Mouse (Mus musculus) CH12.LX (cell line): ENCODE results near the gene Ppard. TPM values are rescaled to one million over a fixed set of nuclear protein-coding genes. Genes with fewer than 3 reads are reported as not detected.

ENCODE experiments used
- DNase-seq: peaks from one replicate; pipeline ENCODE4 v3.0.0-alpha.2; 2013; ENCODE audit errors: extremely low read depth
- H3K27ac ChIP-seq: 2 replicates; pipeline ENCODE4 v1.5.1; 2012; ENCODE audit warnings: low read depth, mild to moderate bottlenecking, control low read depth, moderate library complexity; ENCODE audit not compliant: insufficient read depth
- H3K27me3 ChIP-seq: replicated peaks from 2 replicates; pipeline ENCODE3; 2012; ENCODE audit warnings: inconsistent platforms
- H3K36me3 ChIP-seq, 2 experiments: replicated peaks in 1 of 2; 2 replicates each; pipeline versions ENCODE3 to v1.6.1; 2012; ENCODE audit warnings: inconsistent platforms in 1 of 2, low read length in 1 of 2, mild to moderate bottlenecking in 1 of 2, mixed read lengths in 1 of 2, moderate library complexity in 1 of 2; ENCODE audit not compliant: control insufficient read depth in 1 of 2, insufficient read depth in 1 of 2
- H3K4me1 ChIP-seq, 2 experiments: 2 replicates each; pipeline ENCODE4 v1.6.1; 2012; ENCODE audit warnings: inconsistent platforms in 1 of 2, moderate library complexity in 1 of 2; ENCODE audit not compliant: insufficient read depth in 2 of 2, control insufficient read depth in 1 of 2
- H3K4me2 ChIP-seq: 2 replicates; pipeline ENCODE4 v1.6.1; 2012; ENCODE audit warnings: low read depth, mild to moderate bottlenecking, control low read depth; ENCODE audit not compliant: poor library complexity, insufficient read depth, severe bottlenecking
- H3K4me3 ChIP-seq, 3 experiments: fragments of 150-350 bp in 1 of 3; sonication (generic) in 1 of 3; replicated peaks in 1 of 3; 2 replicates each; pipeline versions ENCODE3 to v1.5.1; 2011 to 2012; ENCODE audit warnings: low read depth in 2 of 3, low read length in 2 of 3, mild to moderate bottlenecking in 2 of 3, moderate library complexity in 2 of 3, control low read depth in 1 of 3, improper control_type of control experiment in 1 of 3, inconsistent platforms in 1 of 3, mixed read lengths in 1 of 3; ENCODE audit not compliant: poor library complexity in 1 of 3
- H3K79me2 ChIP-seq: replicated peaks from 2 replicates; pipeline ENCODE4 v1.6.1; 2012; ENCODE audit warnings: mild to moderate bottlenecking, moderate library complexity; ENCODE audit not compliant: control insufficient read depth, poor library complexity, insufficient read depth, severe bottlenecking; ENCODE audit errors: extremely low read depth
- H3K9ac ChIP-seq: 2 replicates; pipeline ENCODE4 v1.6.1; 2012; ENCODE audit warnings: low read depth, mild to moderate bottlenecking, control low read depth, moderate library complexity; ENCODE audit not compliant: insufficient read depth
- H3K9me3 ChIP-seq: replicated peaks from 2 replicates; pipeline ENCODE3; 2012; ENCODE audit warnings: low read length, inconsistent platforms, mixed read lengths
- CHD2 ChIP-seq: IDR thresholded peaks from 2 replicates; pipeline ENCODE4 v1.6.1; 2011; ENCODE audit warnings: low read length, improper control_type of control experiment
- JUN ChIP-seq: IDR thresholded peaks from 2 replicates; pipeline ENCODE4 v1.6.1; 2011; ENCODE audit warnings: low read depth, mild to moderate bottlenecking, low read length, improper control_type of control experiment, moderate library complexity; ENCODE audit not compliant: insufficient read depth
- KAT2A ChIP-seq: IDR thresholded peaks from 2 replicates; pipeline ENCODE4 v1.6.1; 2012; ENCODE audit warnings: low read length, improper control_type of control experiment, inconsistent platforms; ENCODE audit not compliant: insufficient replicate concordance
- MAZ ChIP-seq: IDR thresholded peaks from 2 replicates; pipeline ENCODE4 v1.6.1; 2012; ENCODE audit warnings: low read depth, mild to moderate bottlenecking, inconsistent platforms, low read length, improper control_type of control experiment, moderate library complexity
- MYC ChIP-seq: IDR thresholded peaks from 2 replicates; pipeline ENCODE4 v1.6.1; 2011; ENCODE audit warnings: low read depth, mild to moderate bottlenecking, improper control_type of control experiment, low read length
- RAD21 ChIP-seq: IDR thresholded peaks from 2 replicates; pipeline ENCODE4 v1.6.1; 2011; ENCODE audit warnings: low read depth, mild to moderate bottlenecking, low read length, improper control_type of control experiment, moderate library complexity
- RCOR1 ChIP-seq: conservative IDR thresholded peaks from 2 replicates; pipeline ENCODE4 v1.6.1; 2012; ENCODE audit warnings: low read depth, mild to moderate bottlenecking, inconsistent platforms, low read length, improper control_type of control experiment
- TCF12 ChIP-seq: IDR thresholded peaks from 2 replicates; pipeline ENCODE4 v1.6.1; 2014; ENCODE audit warnings: low read depth, mild to moderate bottlenecking, inconsistent platforms, low read length, improper control_type of control experiment
- UBTF ChIP-seq: IDR thresholded peaks from 2 replicates; pipeline ENCODE4 v1.6.1; 2012; ENCODE audit warnings: low read depth, mild to moderate bottlenecking, inconsistent platforms, low read length, improper control_type of control experiment, moderate library complexity
- USF1 ChIP-seq: IDR thresholded peaks from 2 replicates; pipeline ENCODE4 v1.6.1; 2014; ENCODE audit warnings: low read depth, mild to moderate bottlenecking, inconsistent platforms, low read length, improper control_type of control experiment
- USF2 ChIP-seq: conservative IDR thresholded peaks from 2 replicates; pipeline ENCODE4 v1.6.1; 2011; ENCODE audit warnings: low read depth, low read length, improper control_type of control experiment
- ZKSCAN1 ChIP-seq: IDR thresholded peaks from 2 replicates; pipeline ENCODE4 v1.6.1; 2012; ENCODE audit warnings: low read depth, inconsistent platforms, low read length, improper control_type of control experiment, borderline replicate concordance
- ZMIZ1 ChIP-seq: IDR thresholded peaks from 2 replicates; pipeline ENCODE4 v1.6.1; 2012; ENCODE audit warnings: low read depth, mild to moderate bottlenecking, inconsistent platforms, low read length, improper control_type of control experiment
- dilution Hi-C: fragments of 300-500 bp; cut with MboI; formaldehyde crosslinking; loops from 2 replicates; pipeline ENCODE4 v1.14.3; 2020; ENCODE audit warnings: low sequenced_read_pairs; ENCODE audit not compliant: extremely low pct_unique_long_range_greater_than_20kb, extremely low pct_ligation_motif_present
- in situ Hi-C: fragments of 300-500 bp; cut with MboI; formaldehyde crosslinking; loops from 3 replicates; pipeline ENCODE4 v1.14.3; 2019; ENCODE audit warnings: low sequenced_read_pairs, low pct_ligation_motif_present, low pct_unique_long_range_greater_than_20kb, mixed read lengths
- polyA plus RNA-seq: library from polyadenylated mRNA; unstranded; fragments of >175 nt; gene quantifications from 2 replicates; pipeline ENCODE4 v1.2.1, GENCODE M21; 2012; ENCODE audit warnings: low read depth; ENCODE audit not compliant: insufficient read length
- total RNA-seq, 2 experiments: library from RNA; depleted of rRNA; stranded (reverse); fragments of 300-350 nt in 1 of 2; fragments of >200 nt in 1 of 2; gene quantifications; 2 replicates each; pipeline ENCODE4 v1.2.3; 2012 to 2014

Ppard gene
- total and polyA plus RNA-seq, 3 experiments: 2.9 to 15.5 (median 7.3) TPM

DNA sequence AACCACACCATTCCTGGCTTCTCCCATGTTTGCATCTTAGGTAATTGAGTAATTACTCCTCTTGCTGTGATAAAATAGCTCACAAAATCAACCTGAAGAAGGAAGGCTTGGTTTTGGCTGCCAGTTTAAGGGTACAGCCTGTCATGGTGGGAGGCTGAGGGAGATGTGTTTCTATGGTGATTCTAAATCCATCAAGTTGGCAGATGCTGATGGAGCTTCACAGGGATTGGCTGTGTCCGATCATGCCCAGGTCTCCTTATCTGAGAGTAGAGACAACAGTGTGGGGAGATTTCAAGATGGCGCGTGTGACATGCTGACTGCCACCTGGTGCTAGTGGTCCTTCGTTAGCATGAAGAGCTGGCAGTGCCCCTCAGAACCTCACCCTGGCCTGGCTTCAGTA is 89.2 kb downstream of the Ppard start:
- no peak overlapping the region for H3K27ac ChIP-seq
- no peak overlapping the region for H3K4me3 ChIP-seq
- no peak for DNase-seq
- no peaks in the 10 kb centered on the region for H3K79me2 ChIP-seq
- in situ Hi-C loops (loop anchor here (25.0 kb wide), 1 partner anchor 234 kb away; the partner anchor contains the start of gene Tcp11), dilution Hi-C loops (no loop called here)
- no peak overlapping the region for H3K9ac ChIP-seq
- H3K4me1 ChIP-seq: peaks cover 0 to 6% of the 10 kb centered on the region in 2 experiments; a peak in 1 of 4 replicates
- peaks cover 7% of the 10 kb centered on the region for H3K9me3 ChIP-seq
- H3K36me3 ChIP-seq: peaks cover 50 to 89% of the 10 kb centered on the region in 2 experiments
- H3K4me2 ChIP-seq: no peak overlapping the region
- no peaks in the 10 kb centered on the region for H3K27me3 ChIP-seq
- TF ChIP-seq MAZ (no peak), JUN (no peak), CHD2 (no peak), RCOR1 (no peak), USF1 (no peak), ZKSCAN1 (no peak), ZMIZ1 (no peak), USF2 (no peak), MYC (no peak), KAT2A (no peak)

DNA sequence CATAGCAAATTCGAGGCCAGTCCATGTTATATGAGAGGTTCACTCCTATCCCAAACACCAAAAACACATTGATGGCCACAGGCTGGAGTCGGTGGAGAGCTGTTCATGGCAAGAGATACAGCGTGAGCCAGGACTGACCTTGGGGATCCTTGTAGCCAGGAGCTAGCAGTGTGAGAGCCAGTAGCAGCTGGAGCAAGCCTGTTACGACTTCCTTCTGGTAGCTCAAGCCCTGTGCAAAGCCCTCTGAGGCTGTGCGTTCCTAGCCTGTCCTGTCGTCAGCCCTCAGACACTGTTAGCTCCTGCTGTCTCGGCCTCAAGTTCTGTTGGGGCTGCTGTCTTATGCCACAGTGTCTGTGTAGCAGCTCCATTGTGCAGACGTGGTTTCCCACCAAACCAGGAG is 91.3 kb downstream of the Ppard start:
- H3K9ac ChIP-seq: no peak overlapping the region
- TF ChIP-seq UBTF (no peak), USF1 (no peak), RAD21 (no peak), JUN (no peak), TCF12 (no peak)
- in situ Hi-C loops: loop anchor here (25.0 kb wide), 1 partner anchor 236 kb away; the partner anchor contains the start of gene Tcp11
- dilution Hi-C loops: no loop called here
- H3K36me3 ChIP-seq: peaks cover 33 to 82% of the 10 kb centered on the region in 2 experiments
- H3K79me2 ChIP-seq: peaks cover under 1% of the 10 kb centered on the region
- peaks cover 7% of the 10 kb centered on the region for H3K9me3 ChIP-seq
- no peak for DNase-seq
- H3K4me2 ChIP-seq: no peak overlapping the region
- no peak overlapping the region for H3K4me3 ChIP-seq
- H3K4me1 ChIP-seq: peaks cover 5 to 9% of the 10 kb centered on the region in 2 experiments
- H3K27ac ChIP-seq: no peak overlapping the region
- H3K27me3 ChIP-seq: no peaks in the 10 kb centered on the region
